Mouse (Mus musculus): ENCODE results near the gene Sparc. TPM values are rescaled to one million over a fixed set of nuclear protein-coding genes. Genes with fewer than 3 reads are reported as not detected.
"Not testable (repeated sequence)": the region's sequence is repeated elsewhere in the genome, so short reads cannot be mapped to it uniquely, and the experiment has no call there.

Gene Sparc
- total RNA-seq, 4 experiments from 2014 or later = 217 to 328 (median 260) TPM

- DNase-seq (ENCODE audit: low spot score in 2 of 2) = no peak
Measured at GRCm38 (mm10) chr11:55438031-55438430, 15.0 kb upstream of the Sparc start.

- DNase-seq (ENCODE audit: low spot score in 2 of 2) = no peak
Measured at GRCm38 (mm10) chr11:55436089-55436488, 13.1 kb upstream of the Sparc start.

GRCm38 (mm10) chr11:55432981-55433380, 10.0 kb upstream of the Sparc start:
- DNase-seq (ENCODE audit: low spot score in 2 of 2) = no peak

GRCm38 (mm10) chr11:55429973-55430372, 7.0 kb upstream of the Sparc start:
- DNase-seq (ENCODE audit: low spot score in 2 of 2) = no peak

- no peak for DNase-seq (ENCODE audit: low spot score in 2 of 2)
Measured at GRCm38 (mm10) chr11:55428186-55429012, 5.4 kb upstream of the Sparc start.

- DNase-seq (ENCODE audit: low spot score in 2 of 2) = no peak
Measured at GRCm38 (mm10) chr11:55424746-55425360, 1.9 kb upstream of the Sparc start.

GRCm38 (mm10) chr11:55423756-55424155, 773 bp upstream of the Sparc start:
- peak in 1 of 2 experiments; percentile 22 for DNase-seq (ENCODE audit: low spot score in 2 of 2)

- no peak for DNase-seq (ENCODE audit: low spot score in 2 of 2)
Measured at GRCm38 (mm10) chr11:55419678-55420307, 3.2 kb downstream of the Sparc start.

- DNase-seq (ENCODE audit: low spot score in 2 of 2) = peak in 1 of 2 experiments; percentile 24
Measured at GRCm38 (mm10) chr11:55419296-55419677, 3.7 kb downstream of the Sparc start.

- DNase-seq (ENCODE audit: low spot score in 2 of 2) = no peak
Measured at GRCm38 (mm10) chr11:55418704-55419061, 4.3 kb downstream of the Sparc start.

- no peak for DNase-seq (ENCODE audit: low spot score in 2 of 2)
Measured at GRCm38 (mm10) chr11:55417898-55418703, 4.9 kb downstream of the Sparc start.

- DNase-seq (ENCODE audit: low spot score in 2 of 2) = no peak
Measured at GRCm38 (mm10) chr11:55416609-55417265, 6.2 kb downstream of the Sparc start.

- DNase-seq (ENCODE audit: low spot score in 2 of 2) = not testable (repeated sequence)
Measured at GRCm38 (mm10) chr11:55415731-55416130, 7.3 kb downstream of the Sparc start.

GRCm38 (mm10) chr11:55415036-55415704, 7.8 kb downstream of the Sparc start:
- no peak for DNase-seq (ENCODE audit: low spot score in 2 of 2)

- no peak for DNase-seq (ENCODE audit: low spot score in 2 of 2)
Measured at GRCm38 (mm10) chr11:55414314-55414713, 8.7 kb downstream of the Sparc start.

GRCm38 (mm10) chr11:55413416-55413796, 9.6 kb downstream of the Sparc start:
- no peak for DNase-seq (ENCODE audit: low spot score in 2 of 2)

GRCm38 (mm10) chr11:55412680-55413415, 10.1 kb downstream of the Sparc start:
- no peak for DNase-seq (ENCODE audit: low spot score in 2 of 2)

- DNase-seq (ENCODE audit: low spot score in 2 of 2) = no peak
Measured at GRCm38 (mm10) chr11:55412034-55412433, 10.9 kb downstream of the Sparc start.

- DNase-seq (ENCODE audit: low spot score in 2 of 2) = no peak
Measured at GRCm38 (mm10) chr11:55410502-55410901, 12.5 kb downstream of the Sparc start.

GRCm38 (mm10) chr11:55410005-55410404, 13.0 kb downstream of the Sparc start:
- no peak for DNase-seq (ENCODE audit: low spot score in 2 of 2)

Data from left cerebral cortex, adult 8-10 months (tissue).